Mouse (Mus musculus) fibroblast of lung, adult 2 months (primary cell): ENCODE data around the gene Gm10053.
A peak's percentile ranks its signal among the peaks of the same experiment; 100 is the strongest.
"Not testable (repeated sequence)": the region's sequence is repeated elsewhere in the genome, so short reads cannot be mapped to it uniquely, and the experiment has no call there.

Experiments used
- DNase-seq: peaks from one replicate; pipeline ENCODE4 v3.0.0-alpha.2; 2011; ENCODE audit warnings: low read depth

Gm10053 gene

DNA sequence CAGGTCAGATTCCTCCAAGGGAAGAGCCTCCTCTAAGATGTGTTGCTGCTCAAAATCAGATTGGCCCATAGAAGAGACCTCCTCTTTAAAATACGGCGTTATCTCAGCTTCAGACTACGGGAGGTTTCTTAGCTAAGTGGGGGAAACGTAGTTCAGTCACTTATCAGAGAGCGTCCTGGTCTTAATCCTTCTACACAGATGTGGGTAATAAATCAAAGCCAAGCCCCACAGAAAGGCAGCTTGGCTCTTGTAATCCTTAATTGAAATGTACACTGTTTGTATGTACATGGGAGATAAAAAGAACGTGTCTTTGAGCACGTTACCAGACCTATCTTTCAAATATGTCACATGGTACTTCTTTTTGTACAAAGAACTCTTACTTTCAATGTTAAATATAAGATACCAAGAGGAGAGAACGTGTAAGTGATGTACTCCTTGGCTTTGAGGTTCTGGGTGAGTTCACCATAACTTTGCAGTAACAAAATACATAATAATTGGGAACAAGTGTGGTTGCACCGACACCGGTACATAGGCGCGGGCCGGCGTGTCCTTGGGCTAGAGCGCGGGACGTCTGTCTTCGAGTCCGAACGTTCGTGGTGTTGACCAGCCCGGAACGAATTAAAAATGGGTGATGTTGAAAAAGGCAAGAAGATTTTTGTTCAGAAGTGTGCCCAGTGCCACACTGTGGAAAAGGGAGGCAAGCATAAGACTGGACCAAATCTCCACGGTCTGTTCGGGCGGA is at the start of gene Gm10053:
Gene Gm10053 (plus strand): TSS at position 558 of the 742 bp plus-strand sequence.
- DNase-seq, result not testable (repeated sequence)

DNA sequence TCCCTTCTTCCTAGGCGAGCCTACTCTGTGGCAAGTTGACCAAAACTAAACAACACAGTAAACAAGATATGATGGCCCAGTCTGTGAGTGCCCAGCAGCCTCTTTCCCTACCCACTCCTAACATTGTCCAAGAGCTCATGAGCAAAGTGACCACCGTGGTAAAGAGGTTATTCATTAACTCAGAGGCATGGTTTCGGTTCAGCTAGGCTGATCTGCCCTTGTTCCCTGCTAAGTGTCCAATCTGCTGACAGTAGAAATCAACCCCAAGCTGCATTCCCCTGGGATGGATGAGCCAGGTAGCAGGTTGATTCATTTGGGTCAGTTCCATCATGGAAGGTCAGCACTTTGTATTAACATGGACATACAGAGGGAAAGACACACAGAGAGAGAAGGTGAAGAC is 33.4 kb upstream of the Gm10053 start:
- no peak for DNase-seq

DNA sequence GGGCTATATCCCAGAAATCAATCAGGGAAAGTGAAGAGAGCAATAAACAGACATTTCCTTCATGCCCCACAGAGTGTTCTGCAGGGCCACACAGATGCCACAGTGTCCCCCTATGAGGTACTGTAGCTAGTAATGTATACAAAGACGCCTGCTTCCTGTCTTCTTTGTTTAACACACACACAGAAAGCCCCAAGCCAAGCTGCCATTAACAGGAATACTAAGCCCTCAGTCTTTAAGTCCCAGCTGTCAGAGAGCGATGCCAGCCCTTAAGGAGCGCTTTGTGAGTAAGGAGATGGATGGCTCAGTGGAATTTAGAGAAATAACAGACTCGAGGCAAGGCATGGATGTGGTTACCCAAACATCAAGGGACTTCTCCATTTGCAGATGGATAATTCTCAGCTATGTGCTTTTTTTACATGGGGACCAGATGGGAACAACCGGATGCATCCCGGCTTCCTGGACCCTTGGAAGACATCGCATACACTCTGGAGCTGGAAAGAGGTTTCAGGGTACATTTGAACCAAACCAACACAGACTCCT is 30.4 kb upstream of the Gm10053 start:
- no peak for DNase-seq

DNA sequence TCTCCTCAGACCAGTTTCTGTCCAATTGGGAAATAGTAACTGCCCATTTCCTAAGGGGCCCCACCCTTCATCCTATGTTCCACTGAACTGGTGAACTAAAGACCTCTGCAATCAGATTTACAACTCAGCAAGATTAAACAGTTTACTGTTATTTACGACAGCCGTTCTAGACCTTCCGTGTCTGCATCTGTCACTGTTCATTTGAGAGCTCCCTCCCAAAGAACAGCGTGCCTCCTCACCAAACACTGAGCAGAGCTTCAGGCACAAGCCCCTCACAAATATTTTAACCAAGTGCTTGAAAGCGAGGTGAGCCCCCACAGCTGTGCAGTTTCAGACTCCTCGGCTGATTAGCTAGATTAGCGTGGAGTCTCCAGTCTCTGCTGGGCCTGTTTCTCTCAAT is 27.1 kb upstream of the Gm10053 start:
- no peak for DNase-seq

DNA sequence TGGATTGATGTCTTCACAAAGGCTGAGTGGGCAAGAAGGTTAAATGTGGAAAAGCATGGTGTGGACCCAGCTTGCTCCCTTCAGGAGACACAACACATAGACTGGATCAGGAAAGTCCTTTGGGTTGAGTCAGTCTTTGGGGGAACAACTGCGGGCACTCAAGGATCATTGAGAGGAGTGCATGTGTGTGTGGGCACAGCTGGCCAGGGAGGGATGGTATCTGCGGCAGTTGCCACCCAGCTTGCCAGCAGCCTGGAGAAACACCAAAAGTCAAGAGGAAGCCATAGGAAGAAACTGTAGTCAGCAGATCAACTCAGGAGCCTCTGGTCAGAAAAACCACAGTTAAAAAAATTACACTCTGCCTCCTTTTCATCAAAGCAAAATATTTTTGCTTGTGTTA is 26.6 kb upstream of the Gm10053 start:
- no peak for DNase-seq

DNA sequence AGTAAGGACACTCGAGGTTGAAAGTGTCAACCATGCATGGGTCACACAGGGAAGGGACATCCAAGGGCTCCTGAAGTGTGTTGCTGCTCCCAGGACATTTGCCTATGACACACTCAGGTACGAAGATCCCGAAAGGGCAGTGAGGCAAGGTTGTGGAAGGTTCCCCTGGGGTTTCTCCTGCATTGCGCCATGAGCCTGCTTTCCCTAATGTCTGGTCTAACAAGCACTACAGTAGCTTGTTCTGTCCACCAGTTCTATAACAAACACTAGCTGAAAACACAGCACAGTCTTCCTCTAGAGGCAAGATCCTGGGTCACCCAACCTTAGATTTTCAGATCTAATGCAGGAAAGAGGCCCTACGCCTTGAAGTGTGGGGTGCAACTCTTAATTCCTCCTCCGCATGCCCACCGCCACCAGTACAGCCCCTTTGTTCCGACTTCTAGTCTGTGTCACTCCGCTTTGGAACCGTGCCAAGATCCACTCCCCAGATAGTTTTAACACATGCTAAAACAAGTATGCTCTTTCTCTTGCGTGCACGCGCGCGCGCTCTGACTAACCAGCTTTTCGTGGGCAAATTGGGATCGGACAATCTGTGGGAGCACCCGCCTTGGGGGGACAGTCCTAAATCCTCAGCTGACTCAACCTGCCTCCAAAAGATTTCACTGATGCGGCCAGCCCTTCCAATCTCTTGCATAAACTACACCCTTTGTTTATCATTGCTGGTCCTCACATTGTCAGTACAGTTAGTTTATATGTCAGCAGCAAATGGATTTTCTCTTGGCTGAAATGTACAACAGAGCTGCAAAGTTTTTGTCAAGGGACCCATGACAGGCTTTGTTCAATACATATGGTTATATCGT is 23.8 kb upstream of the Gm10053 start:
- DNase-seq, result no peak

DNA sequence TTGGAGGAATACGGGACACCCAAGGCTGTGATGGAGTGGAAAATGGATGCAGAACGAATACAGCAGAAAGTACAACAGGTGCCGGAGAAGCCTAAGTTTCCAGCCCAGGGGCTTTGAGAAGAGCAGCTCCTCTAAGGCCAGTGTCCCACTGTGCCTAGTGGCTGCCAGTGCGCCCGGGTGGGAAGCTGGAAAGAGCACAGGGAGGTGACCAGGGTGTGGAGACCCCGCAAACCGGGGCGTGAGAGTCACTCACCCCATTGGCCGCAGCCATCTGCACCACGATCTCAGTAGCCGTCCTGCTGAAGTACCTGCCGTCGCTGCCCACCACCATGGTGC is 14.2 kb upstream of the Gm10053 start:
- DNase-seq, result no peak

DNA sequence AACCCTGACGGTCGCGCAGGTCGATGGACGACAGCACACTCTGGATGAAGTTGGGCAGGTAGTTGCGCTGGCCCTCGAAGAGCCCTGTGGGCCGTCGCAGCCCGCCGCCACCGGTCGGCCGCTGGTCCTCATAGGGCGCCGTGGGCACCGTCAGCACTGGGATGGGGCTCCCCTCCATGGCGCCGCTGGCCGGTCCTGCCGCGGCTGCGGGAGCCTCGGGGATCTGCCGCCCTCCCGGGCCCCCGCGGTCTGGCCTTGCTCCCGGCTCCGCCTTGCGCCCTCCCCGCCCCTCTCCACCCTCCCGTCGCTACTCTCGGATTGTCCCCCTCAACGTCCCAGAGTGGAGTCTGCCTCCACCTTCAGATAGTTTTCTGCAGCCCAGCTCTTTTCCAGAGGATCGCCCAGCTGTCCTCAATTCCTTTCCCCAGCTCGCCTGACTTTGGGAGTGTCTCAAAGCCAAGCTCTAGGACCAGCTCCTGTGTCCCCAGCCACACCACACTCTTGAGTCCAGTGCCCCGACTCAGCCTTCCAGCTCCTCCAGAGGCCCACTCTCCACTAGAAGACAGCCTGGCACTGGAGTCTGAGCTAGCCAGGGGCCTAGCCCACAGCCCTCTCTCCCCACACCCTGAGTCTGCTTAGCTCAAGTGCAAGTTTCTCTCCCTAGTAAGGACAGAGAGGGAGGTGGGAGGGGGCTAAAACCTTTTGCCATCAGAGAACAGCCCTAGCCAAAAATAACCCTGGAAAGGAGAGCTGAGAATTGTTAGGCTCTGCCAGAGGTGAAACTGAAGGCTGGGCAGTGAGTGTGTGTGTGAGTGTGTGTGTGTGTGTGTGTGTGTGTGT is 13.7 kb upstream of the Gm10053 start, which contains the start of gene Pgm5:
Gene Pgm5 (minus strand): TSS at position 244 of the 840 bp plus-strand sequence.
- no peak for DNase-seq

DNA sequence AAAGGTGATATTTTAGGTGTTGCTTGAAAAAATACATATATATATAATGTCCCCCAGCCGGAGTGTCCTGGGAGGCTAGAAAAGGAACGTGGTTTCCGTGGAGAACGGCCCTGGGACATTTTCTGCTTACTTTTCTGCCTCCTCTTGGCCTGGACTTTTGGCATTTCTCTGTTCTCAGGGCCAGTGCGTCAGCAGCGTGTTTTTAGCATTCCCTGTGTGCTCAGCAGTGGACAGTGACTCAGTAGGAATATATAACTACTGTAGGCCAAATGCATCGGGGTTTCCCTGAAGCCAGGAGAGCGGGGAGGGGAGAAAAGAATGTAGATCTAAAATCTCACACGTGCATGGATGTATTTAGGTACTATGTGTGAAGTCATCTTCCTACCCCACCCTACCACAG is 10.1 kb upstream of the Gm10053 start:
- no peak for DNase-seq

DNA sequence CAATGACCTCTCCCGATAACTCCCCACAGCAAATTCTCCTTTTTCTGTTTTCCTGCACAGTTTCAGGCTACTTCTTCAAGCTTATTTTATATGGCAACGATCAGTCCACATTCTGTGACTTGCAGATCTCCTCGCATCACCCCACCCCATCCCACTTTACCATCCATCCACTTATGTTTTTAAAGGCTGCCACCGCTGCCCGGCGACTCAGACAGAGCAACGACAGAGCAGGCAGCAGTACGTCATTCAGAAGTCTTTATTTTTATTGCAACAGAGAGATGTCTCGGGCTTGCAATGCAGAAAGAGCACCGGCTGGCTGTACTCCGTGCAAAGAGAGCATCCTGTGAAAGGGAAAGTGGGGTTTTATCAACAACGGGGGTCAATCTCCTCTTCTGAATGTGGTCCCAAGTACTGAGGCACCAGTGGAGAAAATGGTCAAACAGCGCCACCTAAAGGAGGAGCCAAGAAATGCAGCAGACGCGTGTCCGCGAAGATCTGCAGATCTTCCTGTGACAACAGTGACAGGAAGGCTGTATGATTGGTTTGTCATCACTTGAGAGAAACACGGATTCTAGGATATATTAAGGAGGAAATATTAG is 4.3 kb upstream of the Gm10053 start:
- DNase-seq, result peak; percentile 34

DNA sequence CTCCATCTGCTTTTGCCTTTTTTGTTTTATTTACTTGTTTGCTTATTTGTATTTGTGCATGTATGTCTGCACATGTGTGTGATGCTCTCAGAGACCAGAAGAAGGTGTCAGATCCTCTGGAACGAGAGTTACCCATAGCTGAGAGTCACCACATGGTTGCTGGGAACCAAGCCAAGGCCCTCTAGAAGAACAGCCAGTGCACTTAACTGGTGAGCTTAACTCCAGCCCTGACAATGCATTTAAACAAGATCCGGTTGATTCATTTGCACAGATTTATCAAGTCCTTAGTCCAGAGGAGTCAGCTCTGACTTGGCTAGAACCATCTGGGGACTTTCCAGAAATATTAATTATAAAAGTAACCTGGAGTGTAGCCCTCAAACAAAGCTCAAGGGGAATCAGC is 1.6 kb upstream of the Gm10053 start:
- no peak for DNase-seq

DNA sequence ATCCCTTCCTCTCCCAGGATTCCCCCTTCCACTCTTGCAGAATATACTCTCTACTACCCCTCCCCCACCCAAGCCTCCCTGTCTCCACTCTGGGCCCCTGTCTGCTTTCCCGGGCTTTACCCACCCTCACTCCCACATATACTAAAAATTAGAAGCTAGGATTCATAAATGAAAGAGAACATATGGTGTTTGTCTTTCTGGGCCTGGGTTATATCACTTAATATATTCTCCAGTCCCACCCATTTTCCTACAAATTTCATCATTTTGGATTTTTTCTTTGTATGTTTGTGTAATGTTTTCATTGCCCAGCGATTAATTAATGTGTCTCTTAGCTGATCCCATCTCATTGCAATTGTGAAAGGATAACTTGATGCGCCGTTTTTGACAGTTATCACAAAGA is 5.8 kb downstream of the Gm10053 start:
- no peak for DNase-seq

DNA sequence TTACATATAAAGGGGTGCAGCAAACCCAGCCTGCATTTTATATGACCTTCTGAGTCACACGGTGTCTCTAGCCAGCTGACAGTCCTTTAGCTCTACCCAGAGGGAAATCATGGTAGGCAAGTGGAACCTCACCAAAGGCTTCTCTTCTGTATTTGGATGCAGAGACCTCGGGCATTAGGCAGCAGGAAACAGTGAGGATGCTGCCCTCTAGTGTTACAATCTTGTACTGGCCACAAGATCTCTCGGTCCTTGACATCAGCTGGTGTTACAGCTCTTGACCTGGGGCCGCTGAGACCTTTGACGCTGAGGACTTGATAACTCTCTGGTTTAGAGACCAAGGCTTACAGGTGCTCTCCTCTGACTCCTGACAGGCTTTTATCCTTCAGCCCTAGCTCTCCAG is 10.0 kb downstream of the Gm10053 start:
- peak; percentile 27 for DNase-seq

DNA sequence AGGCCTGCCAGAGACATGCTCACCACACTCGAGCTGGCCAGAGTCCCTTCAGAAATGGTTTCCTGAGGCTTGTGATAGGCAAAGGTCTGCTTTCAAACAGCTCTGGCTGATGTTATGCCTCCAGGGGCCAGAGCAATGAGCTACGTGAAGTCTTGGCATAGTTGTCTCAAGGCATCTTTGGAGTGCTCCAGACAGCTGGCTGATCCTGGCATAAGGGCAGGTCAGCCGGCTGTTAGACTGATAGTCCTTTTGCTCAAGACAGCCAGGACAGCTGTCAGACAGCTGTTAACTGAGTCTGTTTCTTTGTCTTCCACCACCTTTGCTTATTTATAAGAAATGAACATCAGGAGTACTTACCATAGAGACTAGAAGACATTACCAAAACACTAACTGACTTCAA is 11.4 kb downstream of the Gm10053 start:
- DNase-seq, result no peak

DNA sequence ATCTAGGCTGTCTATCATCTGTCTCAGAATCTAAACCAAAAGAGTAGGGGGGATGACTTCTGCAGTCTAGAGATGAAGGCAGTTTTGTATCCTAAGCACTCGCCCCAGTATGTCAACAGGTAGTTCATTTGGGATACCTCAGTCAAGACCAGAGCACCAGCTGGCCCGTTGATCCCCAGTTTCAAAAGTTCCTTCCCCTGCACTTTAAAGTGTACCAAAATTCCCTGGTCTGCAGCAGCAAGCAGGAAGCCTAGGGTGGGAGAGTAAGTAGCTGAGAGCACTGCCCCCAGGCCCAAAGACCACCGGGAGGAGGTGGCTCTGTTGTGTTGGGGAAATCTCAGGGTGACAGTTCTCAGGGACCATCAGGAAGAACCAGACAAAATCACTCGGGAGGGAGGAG is 21.1 kb downstream of the Gm10053 start:
- no peak for DNase-seq

DNA sequence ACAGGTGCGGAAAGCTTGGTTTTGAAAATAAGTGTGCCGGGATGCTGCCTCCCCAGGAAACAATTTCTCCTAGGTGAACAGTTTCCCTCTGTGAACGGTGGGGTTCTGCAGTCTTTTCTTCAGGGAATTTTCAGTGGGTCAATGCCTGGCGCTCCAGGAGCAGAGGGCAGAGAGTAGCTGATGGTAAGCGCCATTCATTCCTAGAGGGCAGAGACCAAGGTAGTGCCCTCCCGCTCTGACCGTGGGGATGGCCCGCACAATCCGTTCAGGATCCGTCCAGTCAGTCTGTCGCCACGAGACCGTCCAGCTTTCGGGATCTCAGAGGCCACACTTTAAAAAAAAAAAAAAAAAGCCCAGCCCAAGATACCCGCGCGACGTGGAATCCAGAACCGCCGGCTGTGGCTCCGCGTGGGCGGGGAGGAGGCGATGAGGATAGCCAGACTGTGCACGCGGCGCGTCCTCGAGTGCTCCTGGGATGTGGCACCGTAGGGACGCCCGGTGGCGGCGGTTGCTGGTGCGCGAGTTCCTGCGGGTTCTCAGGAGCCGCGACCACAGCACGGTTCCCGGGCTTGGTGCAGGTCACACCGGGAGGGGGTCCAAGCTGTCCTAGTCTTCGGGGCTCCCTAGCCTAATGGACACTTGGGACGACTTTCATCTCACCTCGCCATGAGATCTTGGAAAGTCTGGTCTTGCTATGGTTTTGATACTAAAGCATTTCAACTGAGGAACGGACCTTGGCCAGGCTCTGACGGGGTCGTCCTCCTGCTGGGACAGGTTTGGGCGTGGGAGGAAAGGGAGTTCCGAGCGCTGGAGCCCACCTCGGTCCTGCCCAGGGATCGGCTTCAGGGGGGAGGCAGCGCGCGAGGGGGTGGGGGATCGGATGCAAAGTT is 21.8 kb downstream of the Gm10053 start:
- DNase-seq, result no peak

DNA sequence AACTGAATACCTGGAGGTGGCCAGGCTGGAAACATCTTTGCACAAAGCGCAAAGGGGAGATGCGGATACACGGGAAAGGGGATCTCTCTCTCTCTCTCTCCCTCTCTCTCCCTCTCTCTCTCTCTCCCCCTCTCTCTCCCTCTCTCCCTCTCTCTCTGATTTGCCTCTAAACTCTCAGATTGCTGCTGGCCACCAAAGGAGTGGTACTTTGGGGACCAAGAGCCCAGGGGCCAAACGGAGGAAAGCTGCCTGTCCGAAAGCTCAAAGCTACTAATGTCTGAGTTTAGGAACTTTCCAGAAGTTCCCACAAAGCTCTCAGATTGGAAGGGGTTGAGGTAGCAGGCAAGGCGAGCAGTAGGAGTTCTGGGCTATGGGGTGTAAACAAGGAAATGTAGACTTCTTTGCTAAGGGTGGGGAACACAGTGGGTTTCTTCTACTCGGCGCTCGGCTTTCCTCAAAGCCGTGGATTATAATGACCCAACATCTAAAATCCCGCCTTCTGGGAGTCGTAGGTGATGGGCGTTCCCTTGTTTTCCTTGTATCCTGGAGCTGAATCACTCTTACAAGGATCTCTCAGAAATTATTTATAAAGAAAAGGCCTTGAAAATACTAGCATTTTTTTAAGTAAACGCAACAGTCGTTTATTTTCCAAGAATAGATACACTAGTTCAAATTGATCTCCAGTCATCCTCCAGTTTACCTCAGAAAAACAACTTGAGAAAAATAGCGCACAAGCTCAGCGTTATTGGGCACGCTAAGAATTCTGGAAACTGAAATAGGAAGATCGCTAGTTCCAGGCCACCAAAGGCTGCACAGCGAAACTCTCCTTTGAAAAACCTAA is 22.6 kb downstream of the Gm10053 start:
- DNase-seq, result no peak

DNA sequence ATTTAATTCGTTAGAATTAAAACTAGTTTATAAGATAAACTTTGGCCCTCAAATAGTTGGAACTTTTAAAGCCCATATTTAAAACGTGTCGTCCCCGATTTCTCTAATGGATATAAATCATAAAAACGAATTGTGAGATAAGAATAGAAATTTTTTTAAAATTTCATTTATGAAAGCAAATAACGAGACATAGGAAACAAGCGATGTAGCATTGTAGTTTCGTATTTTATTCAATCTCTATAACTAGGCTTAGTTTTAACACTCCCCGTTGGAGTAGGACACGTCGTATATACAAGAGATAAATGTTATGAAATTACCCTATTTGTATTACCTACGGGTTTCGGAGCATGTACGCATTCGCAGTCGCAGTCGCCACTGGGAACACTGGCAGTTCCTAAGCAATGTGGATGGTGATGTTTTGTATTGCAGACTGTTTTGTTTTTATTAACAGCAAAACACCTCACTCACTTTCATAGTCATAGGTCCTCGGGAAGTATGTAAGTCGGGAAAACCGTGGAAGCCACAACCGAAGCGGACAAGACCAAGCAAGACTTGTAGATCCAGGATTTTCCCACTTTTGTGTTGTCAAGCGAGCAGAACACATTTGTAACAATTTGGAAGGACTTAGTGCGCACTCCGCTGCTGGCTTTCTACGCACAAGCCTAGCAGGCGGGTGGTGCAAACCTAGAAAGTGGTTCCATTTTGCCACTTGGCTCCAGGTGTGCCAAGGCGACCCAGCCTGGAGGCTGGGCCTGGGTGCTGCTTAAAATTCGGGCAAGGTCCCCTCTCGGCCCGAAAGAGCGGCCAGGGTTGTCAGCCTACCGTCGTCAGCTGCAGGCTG is 23.5 kb downstream of the Gm10053 start:
- DNase-seq, result no peak
